Mouse (Mus musculus) midbrain, embryonic 13.5 days (tissue): ENCODE measurements at regions not wholly inside any gene's neighbourhood (a gene's known extent, or its start where the extent isn't known, plus 50 kb on each side); places are given as distances from the start of the nearest gene placed in this dataset.
A peak's percentile ranks its signal among the peaks of the same experiment; 100 is the strongest.

Source experiments
- ATAC-seq: fragments of 200-750 bp; cut with Nextera tagmentation; 2 replicates; pipeline ENCODE4 v1.8.0; 2017; ENCODE audit warnings: mild to moderate bottlenecking, moderate TSS enrichment, moderate library complexity
- H3K27ac ChIP-seq: fragments of 300-500 bp; sonication (generic); 2 replicates; pipeline ENCODE4 v1.5.1; 2015; ENCODE audit warnings: inconsistent platforms, mild to moderate bottlenecking, moderate library complexity
- H3K27me3 ChIP-seq: fragments of 300-500 bp; sonication (generic); 2 replicates; pipeline ENCODE4 v1.6.1; 2015; ENCODE audit warnings: mild to moderate bottlenecking, inconsistent platforms
- H3K36me3 ChIP-seq: fragments of 300-500 bp; sonication (generic); 2 replicates; pipeline ENCODE4 v1.6.1; 2015; ENCODE audit warnings: mild to moderate bottlenecking, inconsistent platforms
- H3K4me1 ChIP-seq: fragments of 300-500 bp; sonication (generic); replicated peaks from 2 replicates; pipeline ENCODE4 v1.6.1; 2015; ENCODE audit warnings: inconsistent platforms
- H3K4me2 ChIP-seq: fragments of 300-500 bp; sonication (generic); replicated peaks from 2 replicates; pipeline ENCODE4 v1.6.1; 2015; ENCODE audit warnings: moderate library complexity, mild to moderate bottlenecking, inconsistent platforms
- H3K4me3 ChIP-seq: fragments of 300-500 bp; sonication (generic); replicated peaks from 2 replicates; pipeline ENCODE4 v1.5.1; 2015; ENCODE audit warnings: mild to moderate bottlenecking, inconsistent platforms
- H3K9ac ChIP-seq: fragments of 300-500 bp; sonication (generic); replicated peaks from 2 replicates; pipeline ENCODE4 v1.6.1; 2015; ENCODE audit warnings: mild to moderate bottlenecking, inconsistent platforms
- H3K9me3 ChIP-seq: fragments of 300-500 bp; sonication (generic); 2 replicates; pipeline ENCODE4 v1.6.1; 2016; ENCODE audit warnings: mild to moderate bottlenecking, inconsistent platforms
- WGBS: fragments of 180-500 bp; shearing (Covaris S2); methylation state at CpG from one replicate; pipeline ENCODE4 v1.1.7; 2015; 5-methylcytosine and 5-hydroxymethylcytosine counted together

DNA sequence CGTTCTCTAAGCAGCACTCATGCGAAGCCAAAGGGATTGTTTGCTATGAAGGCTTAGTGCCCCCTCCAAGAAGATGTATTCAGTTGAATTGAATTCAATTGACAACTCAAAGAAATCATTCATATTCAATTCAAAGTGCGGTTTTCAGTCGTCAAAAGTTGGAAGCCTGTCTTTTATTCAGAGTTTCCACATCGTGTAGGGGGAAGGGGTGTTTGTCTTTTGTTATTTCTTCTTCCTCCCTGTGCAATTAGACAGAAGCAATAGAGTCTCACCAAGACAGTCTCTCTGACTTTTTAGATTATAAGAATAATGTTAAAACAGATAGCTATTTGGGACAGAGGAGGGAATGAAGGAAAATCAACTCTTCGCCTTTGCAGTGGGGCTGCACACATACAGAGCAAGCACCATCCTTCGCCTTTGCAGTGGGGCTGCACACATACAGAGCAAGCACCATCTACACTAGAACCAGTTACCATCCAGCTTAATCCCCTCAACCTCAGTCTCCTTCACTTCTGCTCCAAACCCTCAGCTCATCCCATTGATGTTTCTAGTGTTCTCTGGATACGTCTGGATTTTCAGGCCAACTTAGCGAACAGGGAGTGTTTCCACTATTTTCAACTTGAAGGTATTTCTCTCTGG is 246.7 kb downstream of the Fam49a start:
- no peak overlapping the region for H3K4me3 ChIP-seq
- ATAC-seq = 0 out of 2 replicates have a peak, but pooled peaks have one; percentile 45
- no peaks in the 10 kb centered on the region for H3K27me3 ChIP-seq
- WGBS = 35% methylated on average over 9 of the region's 9 CpGs
- H3K36me3 ChIP-seq = no peaks in the 10 kb centered on the region
- H3K27ac ChIP-seq = peak overlapping the region; percentile 47; the same call in 1 of the 2 replicates
- no peaks in the 10 kb centered on the region for H3K9me3 ChIP-seq
- no peak overlapping the region for H3K9ac ChIP-seq
- H3K4me1 ChIP-seq = peaks cover 15% of the 10 kb centered on the region
- no peak overlapping the region for H3K4me2 ChIP-seq

DNA sequence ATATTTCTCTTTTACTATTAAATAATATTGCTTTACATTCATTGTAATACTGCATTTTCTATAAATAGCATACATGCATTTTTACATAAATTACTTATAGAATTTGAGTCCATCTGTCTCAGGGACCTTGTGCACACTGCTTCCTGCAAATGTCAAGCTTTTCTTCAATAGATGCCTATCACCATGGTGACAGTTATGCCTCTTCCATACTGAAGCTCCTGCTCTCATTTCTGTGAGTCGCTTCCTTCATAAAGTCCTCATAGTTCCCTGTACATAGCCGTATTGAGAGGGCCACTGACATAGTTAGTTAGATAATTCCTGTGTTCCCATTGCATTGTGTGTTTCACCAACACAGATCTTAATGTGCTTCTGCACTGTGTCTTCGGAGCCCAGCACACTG is 244.7 kb downstream of the Fam49a start:
- peaks cover 15% of the 10 kb centered on the region for H3K4me1 ChIP-seq
- no peaks in the 10 kb centered on the region for H3K9me3 ChIP-seq
- H3K27ac ChIP-seq = no peak overlapping the region
- peak; percentile 34; the same call in 1 of the 2 replicates for ATAC-seq
- H3K27me3 ChIP-seq = no peaks in the 10 kb centered on the region
- H3K36me3 ChIP-seq = no peaks in the 10 kb centered on the region
- WGBS = 78% methylated on average over 3 of the region's 3 CpGs
- no peak overlapping the region for H3K4me3 ChIP-seq
- H3K4me2 ChIP-seq = no peak overlapping the region
- H3K9ac ChIP-seq = no peak overlapping the region

DNA sequence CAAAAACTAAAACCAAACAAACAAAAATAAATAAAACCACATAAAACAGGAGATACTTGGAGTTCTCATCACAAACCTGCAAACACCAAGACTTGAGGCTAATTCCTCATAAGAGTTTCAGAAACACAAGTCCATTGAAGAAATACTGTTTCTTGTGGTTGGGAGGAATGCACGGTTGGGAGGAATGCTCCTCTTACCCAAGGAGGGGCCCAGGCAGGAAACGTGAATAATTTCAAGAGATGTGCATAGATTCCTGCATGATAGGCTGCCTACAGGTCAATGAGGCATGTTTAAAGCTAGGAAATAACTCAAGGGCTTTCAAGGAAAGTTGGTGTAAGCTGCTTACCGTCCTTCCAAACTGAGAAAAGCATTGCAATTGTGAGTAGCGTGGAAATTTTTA is 243.7 kb downstream of the Fam49a start:
- 90% methylated on average over 4 of the region's 4 CpGs for WGBS
- H3K36me3 ChIP-seq = no peaks in the 10 kb centered on the region
- H3K4me2 ChIP-seq = no peak overlapping the region
- no peaks in the 10 kb centered on the region for H3K27me3 ChIP-seq
- no peaks in the 10 kb centered on the region for H3K9me3 ChIP-seq
- no peak overlapping the region for H3K4me3 ChIP-seq
- H3K27ac ChIP-seq = no peak overlapping the region
- H3K9ac ChIP-seq = no peak overlapping the region
- H3K4me1 ChIP-seq = peaks cover 15% of the 10 kb centered on the region
- no peak for ATAC-seq

DNA sequence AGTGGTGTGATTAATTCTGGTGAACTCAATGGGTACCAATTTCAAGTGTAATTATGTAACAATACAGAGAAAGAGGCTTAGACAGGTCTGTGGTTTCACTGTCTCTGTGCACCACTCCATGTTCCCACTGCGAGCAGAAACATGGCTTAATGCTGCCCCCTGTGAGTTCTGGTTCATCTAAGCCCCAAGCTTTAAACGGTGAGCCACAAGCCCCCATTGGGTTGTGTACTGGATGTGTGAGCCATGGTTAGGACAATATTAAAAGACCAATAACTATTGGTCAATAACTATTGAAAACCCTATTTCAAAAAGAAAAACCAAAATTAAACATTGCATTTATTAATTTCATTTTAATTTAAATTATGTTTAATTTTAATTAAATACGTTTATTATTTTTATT is 238.0 kb downstream of the Fam49a start:
- Histone ChIP-seq H3K9me3 (no peaks in the 10 kb centered on the region), H3K4me2 (no peak overlapping the region), H3K4me3 (no peak overlapping the region), H3K9ac (no peak overlapping the region), H3K27ac (no peak overlapping the region), H3K27me3 (no peaks in the 10 kb centered on the region), H3K4me1 (no peaks in the 10 kb centered on the region), H3K36me3 (no peaks in the 10 kb centered on the region)
- ATAC-seq = no peak
- WGBS = 56% methylated on average over 3 of the region's 3 CpGs

- H3K27ac ChIP-seq = no peak overlapping the region
- no peak overlapping the region for H3K4me2 ChIP-seq
- no peaks in the 10 kb centered on the region for H3K4me1 ChIP-seq
- no peaks in the 10 kb centered on the region for H3K27me3 ChIP-seq
- H3K9me3 ChIP-seq = no peaks in the 10 kb centered on the region
- H3K9ac ChIP-seq = no peak overlapping the region
- ATAC-seq = no peak
- no peaks in the 10 kb centered on the region for H3K36me3 ChIP-seq
- no peak overlapping the region for H3K4me3 ChIP-seq
Measured at GRCm38 (mm10) chr12:12498621-12499020, 236.7 kb downstream of the Fam49a start.

DNA sequence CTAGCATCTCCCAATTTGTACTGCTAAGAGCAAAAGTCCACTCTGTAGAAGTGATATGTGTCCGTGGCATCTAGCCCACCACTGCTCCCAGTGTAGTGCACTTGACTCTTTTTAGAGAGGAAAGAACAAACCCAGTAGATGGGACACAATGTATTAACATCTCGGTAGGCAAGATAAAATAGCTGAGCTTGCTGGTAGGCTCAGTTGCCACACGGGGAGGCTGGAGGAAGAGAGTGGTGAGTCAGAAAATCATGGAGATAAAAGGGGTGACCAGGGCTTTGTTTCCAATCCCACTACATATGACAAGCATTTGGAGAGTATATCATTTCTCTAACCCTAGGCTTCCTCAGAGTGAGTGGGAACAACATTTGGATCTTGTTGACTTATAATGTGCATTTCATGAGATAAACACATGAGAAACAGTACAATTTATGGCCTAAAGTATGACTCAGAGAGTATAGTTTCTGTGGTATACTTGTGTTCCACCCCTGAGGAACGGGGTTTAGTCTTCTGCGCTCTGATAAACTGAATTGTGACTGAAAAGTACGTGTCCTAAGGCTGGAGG is 235.4 kb downstream of the Fam49a start:
- Histone ChIP-seq H3K27me3 (no peaks in the 10 kb centered on the region), H3K27ac (no peak overlapping the region), H3K9ac (no peak overlapping the region), H3K9me3 (no peaks in the 10 kb centered on the region), H3K4me2 (no peak overlapping the region), H3K36me3 (no peaks in the 10 kb centered on the region), H3K4me3 (no peak overlapping the region), H3K4me1 (no peaks in the 10 kb centered on the region)
- ATAC-seq = no peak
- WGBS = 91% methylated on average over 6 of the region's 6 CpGs

DNA sequence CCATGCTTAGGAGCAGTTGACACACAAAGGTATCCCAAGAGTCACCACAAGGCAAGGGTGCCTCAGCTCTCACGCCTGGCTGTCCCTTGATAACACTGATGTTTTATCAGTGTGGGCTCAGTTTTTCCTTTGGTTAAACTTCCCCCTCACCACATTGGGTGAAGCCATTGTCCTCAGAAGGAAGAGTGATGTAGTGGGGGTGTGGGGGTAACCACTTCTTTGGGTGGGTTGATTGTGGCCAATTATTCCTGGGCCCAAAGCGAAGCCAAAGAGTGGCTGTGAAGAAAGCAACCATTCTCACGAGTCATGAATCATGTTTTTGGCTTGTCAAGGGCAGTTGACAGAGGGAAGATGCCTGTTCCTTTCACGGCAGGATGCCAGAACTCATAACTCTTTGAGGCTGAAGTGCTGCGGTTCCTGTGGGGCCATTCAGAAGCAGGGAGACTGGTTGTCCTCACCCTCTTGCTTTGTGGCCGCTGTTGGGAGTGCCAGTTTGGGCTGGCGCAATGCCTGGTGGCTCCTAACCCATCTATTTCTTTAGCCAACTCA is 234.7 kb downstream of the Fam49a start:
- Histone ChIP-seq H3K4me2 (no peak overlapping the region), H3K4me1 (no peaks in the 10 kb centered on the region), H3K27me3 (no peaks in the 10 kb centered on the region), H3K9ac (no peak overlapping the region), H3K9me3 (no peaks in the 10 kb centered on the region), H3K4me3 (no peak overlapping the region), H3K36me3 (no peaks in the 10 kb centered on the region), H3K27ac (no peak overlapping the region)
- WGBS = 93% methylated on average over 7 of the region's 7 CpGs
- no peak for ATAC-seq

GRCm38 (mm10) chr12:12490173-12490572 is 228.2 kb downstream of the Fam49a start:
- no peaks in the 10 kb centered on the region for H3K36me3 ChIP-seq
- no peaks in the 10 kb centered on the region for H3K9me3 ChIP-seq
- no peak for ATAC-seq
- H3K4me3 ChIP-seq = no peak overlapping the region
- 81% methylated on average over 1 of the region's 1 CpGs for WGBS
- no peaks in the 10 kb centered on the region for H3K27me3 ChIP-seq
- no peak overlapping the region for H3K4me2 ChIP-seq
- no peak overlapping the region for H3K27ac ChIP-seq
- H3K4me1 ChIP-seq = no peaks in the 10 kb centered on the region
- no peak overlapping the region for H3K9ac ChIP-seq

GRCm38 (mm10) chr12:12488090-12488489 is 226.2 kb downstream of the Fam49a start:
- WGBS = 74% methylated on average over 1 of the region's 1 CpGs
- Histone ChIP-seq H3K4me1 (no peaks in the 10 kb centered on the region), H3K27ac (no peak overlapping the region), H3K4me3 (no peak overlapping the region), H3K36me3 (no peaks in the 10 kb centered on the region), H3K4me2 (no peak overlapping the region), H3K9me3 (no peaks in the 10 kb centered on the region), H3K27me3 (no peaks in the 10 kb centered on the region), H3K9ac (no peak overlapping the region)
- no peak for ATAC-seq

DNA sequence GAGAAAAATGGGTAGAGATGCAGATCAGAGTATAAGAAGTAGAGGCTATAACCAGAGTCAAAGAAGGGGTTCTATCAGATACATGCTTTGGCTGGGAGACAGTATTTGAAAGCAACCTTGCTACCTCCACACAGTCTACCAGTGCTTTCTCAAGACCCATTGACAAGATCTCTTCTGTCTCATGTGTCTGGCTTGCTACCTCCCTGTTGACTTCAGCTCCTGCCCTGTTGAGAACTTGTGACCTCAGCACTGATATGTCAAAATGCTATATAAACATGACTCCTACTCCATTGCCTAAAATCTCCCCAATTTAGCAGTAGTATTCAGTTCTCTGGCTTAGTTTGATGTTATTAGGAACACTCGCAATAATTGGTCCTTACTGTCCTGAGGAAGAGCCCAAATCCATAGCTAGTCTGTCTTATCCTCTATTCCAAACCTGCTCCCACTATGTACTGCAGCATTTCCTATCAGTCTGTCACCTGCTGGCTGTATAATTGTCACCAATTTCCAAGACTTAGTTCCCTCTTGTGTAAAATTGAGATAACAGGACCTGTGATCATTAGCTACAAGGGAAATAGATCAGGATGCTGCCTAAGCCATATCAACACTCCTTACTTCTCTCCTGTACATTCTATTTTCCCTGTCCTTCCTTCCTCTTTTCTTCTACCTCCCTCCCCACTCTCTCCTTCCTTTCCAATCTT is 224.9 kb downstream of the Fam49a start:
- H3K36me3 ChIP-seq = no peaks in the 10 kb centered on the region
- no peak for ATAC-seq
- H3K9me3 ChIP-seq = no peaks in the 10 kb centered on the region
- H3K9ac ChIP-seq = no peak overlapping the region
- H3K4me3 ChIP-seq = no peak overlapping the region
- no peaks in the 10 kb centered on the region for H3K4me1 ChIP-seq
- WGBS = 92% methylated on average over 1 of the region's 1 CpGs
- H3K4me2 ChIP-seq = no peak overlapping the region
- H3K27me3 ChIP-seq = no peaks in the 10 kb centered on the region
- no peak overlapping the region for H3K27ac ChIP-seq

DNA sequence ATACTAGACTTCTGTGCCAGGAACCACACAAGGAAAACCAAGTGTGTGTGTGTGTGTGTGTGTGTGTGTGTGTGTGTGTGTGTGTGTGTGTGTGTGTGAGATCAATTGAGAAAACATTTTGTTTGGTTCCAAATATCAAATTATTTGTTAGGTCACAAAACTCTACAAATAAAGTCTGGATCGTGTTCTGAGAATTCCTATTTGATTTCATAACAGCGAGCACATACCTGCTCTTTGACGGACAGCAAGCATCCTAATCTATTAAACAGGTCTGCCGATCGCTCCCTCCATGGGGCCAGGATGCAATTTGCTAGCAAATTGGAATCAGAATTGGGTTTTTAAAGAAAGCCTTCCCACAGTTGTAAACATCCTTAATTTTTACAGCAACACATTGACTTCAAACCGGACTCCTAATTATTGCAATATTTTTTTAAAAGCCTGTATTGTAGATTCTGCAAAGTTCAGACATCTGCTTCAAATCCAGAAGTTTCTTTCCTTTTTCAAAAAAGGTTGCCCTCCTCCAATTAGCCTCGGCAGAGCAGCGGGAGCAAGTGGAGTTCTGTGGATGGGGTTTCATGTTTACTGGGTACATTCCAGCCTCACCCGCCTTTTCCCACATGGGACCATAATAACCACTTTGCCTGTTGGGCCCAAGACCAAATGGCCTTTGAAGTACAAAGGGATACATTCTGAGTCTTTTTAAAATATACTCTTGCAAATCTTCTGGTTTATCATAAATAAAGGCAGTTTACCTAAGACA is 223.2 kb downstream of the Fam49a start:
- Histone ChIP-seq H3K27ac (no peak overlapping the region), H3K4me3 (no peak overlapping the region), H3K4me1 (no peaks in the 10 kb centered on the region), H3K36me3 (no peaks in the 10 kb centered on the region), H3K4me2 (no peak overlapping the region), H3K9ac (no peak overlapping the region), H3K27me3 (no peaks in the 10 kb centered on the region), H3K9me3 (no peaks in the 10 kb centered on the region)
- 84% methylated on average over 9 of the region's 9 CpGs for WGBS
- no peak for ATAC-seq

DNA sequence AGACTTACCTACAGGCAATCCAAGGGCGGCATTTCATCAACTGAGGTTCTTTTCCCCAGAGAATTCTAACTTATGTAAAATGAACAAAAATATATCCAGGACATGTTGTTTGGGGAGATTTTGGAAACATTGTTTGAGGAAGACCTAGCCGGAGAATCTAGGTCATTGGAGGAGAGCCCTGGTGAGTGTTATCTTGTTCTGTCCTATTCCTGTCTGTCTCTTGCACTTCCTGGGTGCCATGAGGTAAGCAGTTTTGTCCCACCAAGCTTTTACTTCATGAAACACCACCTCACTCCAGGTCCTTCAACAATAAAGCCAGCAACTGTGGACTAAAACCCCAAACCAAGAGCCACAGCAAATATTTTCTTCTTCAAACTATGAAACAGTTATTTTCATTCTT is 218.5 kb downstream of the Fam49a start:
- Histone ChIP-seq H3K4me1 (no peaks in the 10 kb centered on the region), H3K27ac (no peak overlapping the region), H3K27me3 (no peaks in the 10 kb centered on the region), H3K36me3 (no peaks in the 10 kb centered on the region), H3K9me3 (no peaks in the 10 kb centered on the region), H3K4me3 (no peak overlapping the region), H3K9ac (no peak overlapping the region), H3K4me2 (no peak overlapping the region)
- ATAC-seq = no peak
- WGBS = 94% methylated on average over 2 of the region's 2 CpGs
